Mouse (Mus musculus) cerebellum, adult 9-11 months (tissue): ENCODE results near the gene Gm21987.

ENCODE experiments used
- DNase-seq: peaks from one replicate; pipeline ENCODE4 v3.0.0; 2022

Gene Gm21987

GRCm38 (mm10) chr16:38398266-38398665 is 51.4 kb downstream of the Gm21987 start:
- no peak for DNase-seq

- DNase-seq = no peak
Observed at GRCm38 (mm10) chr16:38399076-38399475, 52.2 kb downstream of the Gm21987 start.

- peak; percentile 15 for DNase-seq
Observed at GRCm38 (mm10) chr16:38399531-38400231, 52.8 kb downstream of the Gm21987 start.

GRCm38 (mm10) chr16:38400311-38400960 is 53.6 kb downstream of the Gm21987 start:
- no peak for DNase-seq

GRCm38 (mm10) chr16:38401468-38401867 is 54.6 kb downstream of the Gm21987 start:
- no peak for DNase-seq

GRCm38 (mm10) chr16:38403639-38404038 is 56.8 kb downstream of the Gm21987 start:
- no peak for DNase-seq

- no peak for DNase-seq
Observed at GRCm38 (mm10) chr16:38406293-38406692, 59.5 kb downstream of the Gm21987 start.

GRCm38 (mm10) chr16:38406708-38407107 is 59.9 kb downstream of the Gm21987 start:
- DNase-seq = no peak

GRCm38 (mm10) chr16:38407584-38407983 is 60.7 kb downstream of the Gm21987 start:
- DNase-seq = no peak

GRCm38 (mm10) chr16:38408416-38408815 is 61.6 kb downstream of the Gm21987 start:
- DNase-seq = no peak
